Mouse (Mus musculus) liver, embryonic 15.5 days (tissue): Measurements from ENCODE around the gene Thumpd3. TPM values are rescaled to one million over a fixed set of nuclear protein-coding genes. Genes with fewer than 3 reads are reported as not detected.

Experiments
- ATAC-seq: fragments of 200-750 bp; cut with Nextera tagmentation; 2 replicates; pipeline ENCODE4 v1.8.0; 2017; ENCODE audit warnings: moderate number of reproducible peaks, mild to moderate bottlenecking, moderate library complexity; ENCODE audit not compliant: insufficient read depth
- H3K27ac ChIP-seq: fragments of 300-500 bp; sonication (generic); replicated peaks from 2 replicates; pipeline ENCODE4 v1.5.1; 2015; ENCODE audit warnings: mild to moderate bottlenecking, inconsistent platforms
- H3K27me3 ChIP-seq: fragments of 300-500 bp; sonication (generic); 2 replicates; pipeline ENCODE4 v1.6.1; 2015; ENCODE audit warnings: mild to moderate bottlenecking, inconsistent platforms
- H3K36me3 ChIP-seq: fragments of 300-500 bp; sonication (generic); replicated peaks from 2 replicates; pipeline ENCODE4 v1.6.1; 2015; ENCODE audit warnings: moderate library complexity, mild to moderate bottlenecking, inconsistent platforms
- H3K4me1 ChIP-seq: fragments of 300-500 bp; sonication (generic); replicated peaks from 2 replicates; pipeline ENCODE4 v1.6.1; 2015; ENCODE audit warnings: inconsistent platforms
- H3K4me2 ChIP-seq: fragments of 300-500 bp; sonication (generic); 2 replicates; pipeline ENCODE4 v1.6.1; 2015; ENCODE audit warnings: moderate library complexity, mild to moderate bottlenecking, inconsistent platforms
- H3K4me3 ChIP-seq: fragments of 300-500 bp; sonication (generic); replicated peaks from 2 replicates; pipeline ENCODE4 v1.5.1; 2015; ENCODE audit warnings: mild to moderate bottlenecking, inconsistent platforms
- H3K9ac ChIP-seq: fragments of 300-500 bp; sonication (generic); 2 replicates; pipeline ENCODE4 v1.6.1; 2015; ENCODE audit warnings: moderate library complexity, mild to moderate bottlenecking, inconsistent platforms
- H3K9me3 ChIP-seq: fragments of 300-500 bp; sonication (generic); replicated peaks from 2 replicates; pipeline ENCODE4 v1.6.1; 2016; ENCODE audit warnings: inconsistent platforms
- WGBS: fragments of 180-500 bp; shearing (Covaris S2); methylation state at CpG from one replicate; pipeline ENCODE4 v1.1.7; 2015; ENCODE audit warnings: mixed read lengths; ENCODE audit not compliant: insufficient replicate concordance; 5-methylcytosine and 5-hydroxymethylcytosine counted together
- polyA plus RNA-seq: library from polyadenylated mRNA; unstranded; fragments of >200 nt; fragmentation: Nextera tagmentation; extraction: Ambion mirVana; gene quantifications from 2 replicates; pipeline ENCODE4 v1.2.1, GENCODE M21; 2015

Gene Thumpd3
- polyA plus RNA-seq, 1 experiment from 2014 or later = 31.7 TPM

GRCm38 (mm10) chr6:113060892-113061563 lies 15.0 kb downstream of the Thumpd3 start:
- no peaks in the 10 kb centered on the region for H3K9me3 ChIP-seq
- WGBS = 60% methylated on average over 1 of the region's 1 CpGs
- H3K27ac ChIP-seq = no peak overlapping the region
- no peak overlapping the region for H3K9ac ChIP-seq
- H3K4me3 ChIP-seq = no peak overlapping the region
- peaks cover 88% of the 10 kb centered on the region for H3K36me3 ChIP-seq
- H3K4me1 ChIP-seq = no peaks in the 10 kb centered on the region
- no peak for ATAC-seq
- H3K4me2 ChIP-seq = no peak overlapping the region
- H3K27me3 ChIP-seq = no peaks in the 10 kb centered on the region

GRCm38 (mm10) chr6:113062253-113062652 lies 16.2 kb downstream of the Thumpd3 start:
- no peak for ATAC-seq
- Histone ChIP-seq H3K27me3 (no peaks in the 10 kb centered on the region), H3K27ac (no peak overlapping the region), H3K4me3 (no peak overlapping the region), H3K9ac (no peak overlapping the region), H3K4me2 (no peak overlapping the region), H3K4me1 (no peaks in the 10 kb centered on the region), H3K36me3 (peaks cover 92% of the 10 kb centered on the region), H3K9me3 (no peaks in the 10 kb centered on the region)
- WGBS = 74% methylated on average over 3 of the region's 3 CpGs

GRCm38 (mm10) chr6:113063363-113063762 lies 17.3 kb downstream of the Thumpd3 start:
- H3K27me3 ChIP-seq = no peaks in the 10 kb centered on the region
- H3K36me3 ChIP-seq = peaks cover 93% of the 10 kb centered on the region
- H3K27ac ChIP-seq = no peak overlapping the region
- no peak overlapping the region for H3K4me2 ChIP-seq
- no peak overlapping the region for H3K9ac ChIP-seq
- H3K4me1 ChIP-seq = 0 out of 2 replicates have a peak, but pooled peaks cover 3% of the 10 kb centered on the region
- 75% methylated on average over 10 of the region's 10 CpGs for WGBS
- ATAC-seq = no peak
- H3K9me3 ChIP-seq = no peaks in the 10 kb centered on the region
- H3K4me3 ChIP-seq = no peak overlapping the region

GRCm38 (mm10) chr6:113065186-113065585 lies 19.2 kb downstream of the Thumpd3 start:
- H3K36me3 ChIP-seq = peaks cover 93% of the 10 kb centered on the region

GRCm38 (mm10) chr6:113069154-113069553 lies 23.1 kb downstream of the Thumpd3 start:
- Histone ChIP-seq H3K9ac (no peak overlapping the region), H3K27ac (peak overlapping the region; percentile 20; the same call in 1 of the 2 replicates)
- 75% methylated on average over 1 of the region's 1 CpGs for WGBS

More at GRCm38 (mm10) chr6:113065186-113065585, 19.2 kb downstream of the Thumpd3 start:
- no peak overlapping the region for H3K4me3 ChIP-seq
- H3K9ac ChIP-seq = no peak overlapping the region
- no peak for ATAC-seq
- 82% methylated on average over 3 of the region's 3 CpGs for WGBS
- no peak overlapping the region for H3K27ac ChIP-seq
- peaks cover 16% of the 10 kb centered on the region for H3K4me1 ChIP-seq
- H3K9me3 ChIP-seq = no peaks in the 10 kb centered on the region
- H3K4me2 ChIP-seq = no peak overlapping the region
- H3K27me3 ChIP-seq = no peaks in the 10 kb centered on the region

GRCm38 (mm10) chr6:113075261-113075660 lies 29.2 kb downstream of the Thumpd3 start:
- Histone ChIP-seq H3K9ac (peak overlapping the region; percentile 93), H3K36me3 (peaks cover 12% of the 10 kb centered on the region), H3K4me2 (peak overlapping the region; percentile 85), H3K4me3 (peak overlapping the region; percentile 73), H3K4me1 (peaks cover 40% of the 10 kb centered on the region), H3K9me3 (no peaks in the 10 kb centered on the region), H3K27ac (peak overlapping the region; percentile 100), H3K27me3 (no peaks in the 10 kb centered on the region)
- 15% methylated on average over 3 of the region's 3 CpGs for WGBS
- no peak for ATAC-seq

More at GRCm38 (mm10) chr6:113069154-113069553, 23.1 kb downstream of the Thumpd3 start:
- Histone ChIP-seq H3K27me3 (no peaks in the 10 kb centered on the region), H3K9me3 (no peaks in the 10 kb centered on the region), H3K36me3 (peaks cover 69% of the 10 kb centered on the region), H3K4me1 (peaks cover 31% of the 10 kb centered on the region), H3K4me3 (no peak overlapping the region), H3K4me2 (no peak overlapping the region)
- no peak for ATAC-seq

- peaks cover 10% of the 10 kb centered on the region for H3K36me3 ChIP-seq
- peaks cover 42% of the 10 kb centered on the region for H3K4me1 ChIP-seq
- H3K27me3 ChIP-seq = no peaks in the 10 kb centered on the region
- H3K9me3 ChIP-seq = no peaks in the 10 kb centered on the region
- peak overlapping the region; percentile 73 for H3K4me3 ChIP-seq
- H3K9ac ChIP-seq = peak overlapping the region; percentile 93
- WGBS = under 1% methylated on average over 54 of the region's 55 CpGs
- H3K4me2 ChIP-seq = peak overlapping the region; percentile 85
- H3K27ac ChIP-seq = peak overlapping the region; percentile 100
- ATAC-seq = peak; percentile 68
These were observed 30.1 kb downstream of the Thumpd3 start for GRCm38 (mm10) chr6:113076012-113076685.

- H3K9me3 ChIP-seq = no peaks in the 10 kb centered on the region
- WGBS = under 1% methylated on average over 70 of the region's 91 CpGs
- peaks cover 7% of the 10 kb centered on the region; the same call in 1 of the 2 replicates for H3K36me3 ChIP-seq
- ATAC-seq = peak; percentile 85
- peak within 1 kb of the TSS; percentile 93 for H3K9ac ChIP-seq
- peaks cover 47% of the 10 kb centered on the region for H3K4me1 ChIP-seq
- H3K4me3 ChIP-seq = peak within 1 kb of the TSS; percentile 73
- peak within 1 kb of the TSS; percentile 100 for H3K27ac ChIP-seq
- H3K27me3 ChIP-seq = no peaks in the 10 kb centered on the region
- H3K4me2 ChIP-seq = peak within 1 kb of the TSS; percentile 85
These were observed 30.9 kb downstream of the Thumpd3 start, which contains the start of gene Setd5 for GRCm38 (mm10) chr6:113076686-113077516. Gene Setd5, plus strand, starts transcription at chr6:113077365.

GRCm38 (mm10) chr6:113077569-113078030 lies 31.6 kb downstream of the Thumpd3 start:
- Histone ChIP-seq H3K9ac (peak overlapping the region; percentile 85), H3K4me2 (peak overlapping the region; percentile 85), H3K9me3 (no peaks in the 10 kb centered on the region), H3K27me3 (no peaks in the 10 kb centered on the region), H3K36me3 (peaks cover 7% of the 10 kb centered on the region; the same call in 1 of the 2 replicates), H3K4me1 (peaks cover 50% of the 10 kb centered on the region), H3K27ac (peak overlapping the region; percentile 100), H3K4me3 (peak overlapping the region; percentile 73)
- no peak for ATAC-seq
- under 1% methylated on average over 28 of the region's 28 CpGs for WGBS

- Histone ChIP-seq H3K9me3 (no peaks in the 10 kb centered on the region), H3K4me1 (peaks cover 48% of the 10 kb centered on the region), H3K4me3 (peak overlapping the region; percentile 73), H3K27ac (peak overlapping the region; percentile 100), H3K9ac (peak overlapping the region; percentile 85), H3K36me3 (0 out of 2 replicates have a peak, but pooled peaks cover 7% of the 10 kb centered on the region), H3K27me3 (no peaks in the 10 kb centered on the region), H3K4me2 (peak overlapping the region; percentile 85)
- under 1% methylated on average over 18 of the region's 18 CpGs for WGBS
- no peak for ATAC-seq
These were observed 32.2 kb downstream of the Thumpd3 start for GRCm38 (mm10) chr6:113078031-113078721.
